Mouse (Mus musculus): ENCODE results near the gene Gm10271. TPM values are rescaled to one million over a fixed set of nuclear protein-coding genes. Genes with fewer than 3 reads are reported as not detected.

The Gm10271 gene
- polyA plus RNA-seq, 1 experiment from 2014 or later: not detected

DNA sequence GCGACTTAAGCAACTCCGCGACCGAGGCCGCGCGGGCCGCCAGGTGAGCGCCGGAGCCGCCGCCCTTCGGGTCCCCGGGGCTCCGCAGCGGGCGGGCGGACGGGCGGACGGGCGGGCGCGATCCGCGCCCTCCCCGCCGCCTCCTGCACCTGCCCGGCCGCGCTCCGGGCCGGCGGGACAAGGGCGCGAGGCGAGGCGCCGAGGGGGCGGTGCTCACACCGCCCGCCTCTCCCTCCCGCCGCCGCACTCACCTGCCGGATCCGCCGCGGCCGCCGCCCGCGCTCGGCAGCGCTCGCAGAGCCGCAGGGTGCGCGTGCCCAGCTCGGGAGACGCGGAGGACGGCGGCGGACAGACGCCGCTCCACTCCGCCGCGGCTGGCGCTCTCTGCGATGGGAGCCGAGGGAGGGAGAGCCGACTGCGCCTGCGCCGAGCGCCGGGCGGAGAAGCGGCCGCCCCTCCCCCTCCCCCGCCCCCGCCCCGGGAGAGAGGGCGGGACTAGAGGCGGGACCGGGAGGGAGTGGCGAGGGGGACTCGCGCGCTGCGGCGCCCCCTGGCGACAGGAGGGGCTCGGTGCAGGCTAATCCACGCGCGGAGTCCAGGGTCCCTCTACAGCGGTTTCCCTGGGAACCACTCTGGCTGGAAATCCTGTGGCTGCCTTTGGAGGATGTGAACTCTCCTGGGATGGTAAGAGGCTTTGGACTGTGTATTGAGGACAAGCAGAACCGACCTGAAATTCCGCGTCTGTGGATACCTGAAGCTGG is 22.2 kb downstream of the Gm10271 start, which contains the start of gene Rab3ip:
Rab3ip (minus strand) TSS at position 761 of the 761 bp plus-strand sequence.
- WGBS: under 1% methylated on average over 52 of the region's 103 CpGs
- Histone ChIP-seq H3K36me3 (ENCODE audit: insufficient read depth) (no peaks in the 10 kb centered on the region), H3K9ac (peak within 1 kb of the TSS; percentile 74), H3K4me2 (peak within 1 kb of the TSS; percentile 86), H3K9me3 (ENCODE audit: low read depth, low read length) (peaks cover 3% of the 10 kb centered on the region; the same call in 1 of the 2 replicates), H3K27me3 (ENCODE audit: insufficient read depth, low read length) (no peaks in the 10 kb centered on the region), H3K27ac (ENCODE audit: low read depth) (peak within 1 kb of the TSS; percentile 85), H3K4me1 (ENCODE audit: insufficient read depth) (no peaks in the 10 kb centered on the region), H3K4me3 (ENCODE audit: low read depth, low read length) (peak within 1 kb of the TSS; percentile 82)
- DNase-seq (peak; percentile 95), ATAC-seq (ENCODE audit: insufficient read depth) (peak; percentile 90)
- peak; percentile 86 for TF ChIP-seq CTCF (IDR thresholded peaks at IDR 0.05; ENCODE audit: low read depth)

DNA sequence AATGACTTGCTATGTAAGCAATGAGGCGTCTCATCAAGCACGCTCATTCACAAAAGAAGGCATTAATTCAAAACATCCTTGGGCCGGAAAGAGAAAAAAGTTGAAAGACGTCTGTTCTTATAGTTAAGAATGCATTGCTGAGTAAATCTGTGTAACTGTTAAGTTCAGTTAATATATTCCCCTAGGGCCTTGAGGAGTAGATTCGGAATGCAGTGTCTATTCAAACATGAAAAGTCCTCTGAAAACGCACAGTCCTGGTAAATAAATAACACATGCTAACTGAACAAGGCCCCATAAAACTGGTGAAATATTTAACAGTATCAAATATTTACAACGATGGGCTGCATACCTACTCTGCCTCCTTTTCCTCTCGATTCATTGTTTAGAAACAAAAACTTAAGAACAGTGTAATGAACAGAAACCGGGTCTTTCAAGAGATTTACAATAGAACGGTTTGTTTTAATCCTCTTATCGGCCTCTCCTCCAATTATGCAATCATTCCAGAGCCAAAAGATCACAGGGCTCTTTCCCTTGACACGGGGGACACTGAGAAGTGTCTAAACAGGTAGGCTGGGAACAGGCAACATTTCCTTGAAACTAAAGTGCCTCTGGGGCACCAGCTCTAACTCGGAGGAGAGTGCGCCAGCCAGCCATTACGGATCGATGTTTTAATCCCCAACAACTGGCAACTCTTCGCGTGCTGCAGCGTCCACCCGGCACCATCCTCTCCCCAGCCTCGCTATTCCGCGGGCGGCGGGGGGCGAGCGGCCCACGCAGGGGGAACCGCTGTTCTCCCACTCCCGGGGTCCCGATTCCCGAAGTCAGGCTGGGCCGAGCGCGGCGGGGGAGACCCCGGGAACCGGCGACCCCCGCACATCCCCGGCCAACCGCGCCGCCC is 23.0 kb downstream of the Gm10271 start:
- ATAC-seq (ENCODE audit: insufficient read depth) (peak; percentile 16), DNase-seq (peak; percentile 47)
- H3K36me3 ChIP-seq (ENCODE audit: insufficient read depth): no peaks in the 10 kb centered on the region
- no peaks in the 10 kb centered on the region for H3K4me1 ChIP-seq (ENCODE audit: insufficient read depth)
- no peaks in the 10 kb centered on the region for H3K27me3 ChIP-seq (ENCODE audit: insufficient read depth, low read length)
- TF ChIP-seq CTCF (IDR thresholded peaks at IDR 0.05; ENCODE audit: low read depth): no peak
- WGBS: 1% methylated on average over 44 of the region's 44 CpGs
- H3K4me2 ChIP-seq: peak overlapping the region; percentile 86
- H3K27ac ChIP-seq (ENCODE audit: low read depth): peak overlapping the region; percentile 85
- peaks cover 3% of the 10 kb centered on the region; the same call in 1 of the 2 replicates for H3K9me3 ChIP-seq (ENCODE audit: low read depth, low read length)
- peak overlapping the region; percentile 82 for H3K4me3 ChIP-seq (ENCODE audit: low read depth, low read length)
- H3K9ac ChIP-seq: peak overlapping the region; percentile 74

DNA sequence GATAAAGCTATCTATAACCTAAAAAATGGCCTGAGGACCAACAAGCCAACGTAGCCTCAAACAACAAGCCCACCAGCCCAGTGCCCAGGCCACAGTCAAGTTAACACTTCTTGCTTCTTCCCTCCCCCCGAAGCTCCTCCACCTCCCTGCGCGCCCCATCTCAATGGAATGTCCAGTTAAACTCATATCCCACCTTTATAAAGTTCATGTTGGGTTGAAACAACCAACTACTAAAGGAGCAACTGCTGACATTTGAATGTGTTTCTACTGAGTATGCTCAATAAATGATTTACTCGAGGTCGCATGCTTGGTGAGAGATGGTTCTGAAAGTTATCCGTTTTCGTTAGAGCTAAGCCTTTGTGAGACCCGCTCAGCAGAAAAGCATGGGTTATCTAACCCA is 24.0 kb downstream of the Gm10271 start:
- peak overlapping the region; percentile 86 for H3K4me2 ChIP-seq
- H3K9ac ChIP-seq: no peak overlapping the region
- TF ChIP-seq CTCF (IDR thresholded peaks at IDR 0.05; ENCODE audit: low read depth): no peak
- H3K4me1 ChIP-seq (ENCODE audit: insufficient read depth): no peaks in the 10 kb centered on the region
- ATAC-seq (ENCODE audit: insufficient read depth) (no peak), DNase-seq (no peak)
- no peaks in the 10 kb centered on the region for H3K36me3 ChIP-seq (ENCODE audit: insufficient read depth)
- no peaks in the 10 kb centered on the region for H3K27me3 ChIP-seq (ENCODE audit: insufficient read depth, low read length)
- peaks cover 3% of the 10 kb centered on the region; the same call in 1 of the 2 replicates for H3K9me3 ChIP-seq (ENCODE audit: low read depth, low read length)
- no peak overlapping the region for H3K27ac ChIP-seq (ENCODE audit: low read depth)
- H3K4me3 ChIP-seq (ENCODE audit: low read depth, low read length): peak overlapping the region; percentile 82; the same call in 1 of the 2 replicates
- 64% methylated on average over 9 of the region's 9 CpGs for WGBS

DNA sequence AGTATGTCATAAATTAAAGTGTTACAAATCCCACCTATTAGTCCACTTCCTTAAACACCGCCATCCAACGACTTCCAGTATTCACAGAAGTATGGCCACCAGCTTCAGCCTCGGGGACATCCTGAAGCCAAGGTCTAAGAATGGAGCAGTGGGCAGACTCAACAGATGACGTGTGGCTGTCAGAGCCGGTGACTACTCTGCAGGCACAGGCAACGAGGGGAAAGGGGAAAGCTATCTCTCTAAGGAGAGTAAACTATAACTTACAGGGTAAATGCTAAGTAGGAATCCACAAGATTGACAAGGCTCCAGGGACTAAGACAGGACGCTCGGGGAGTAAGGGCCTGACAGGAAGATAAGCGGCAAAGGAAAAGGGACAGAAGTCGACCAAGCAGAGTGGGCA is 27.5 kb downstream of the Gm10271 start:
- WGBS: 57% methylated on average over 10 of the region's 10 CpGs
- Histone ChIP-seq H3K4me3 (ENCODE audit: low read depth, low read length) (no peak overlapping the region), H3K9ac (no peak overlapping the region), H3K36me3 (ENCODE audit: insufficient read depth) (peaks cover 8% of the 10 kb centered on the region; the same call in 1 of the 2 replicates), H3K27ac (ENCODE audit: low read depth) (no peak overlapping the region), H3K27me3 (ENCODE audit: insufficient read depth, low read length) (no peaks in the 10 kb centered on the region), H3K9me3 (ENCODE audit: low read depth, low read length) (no peaks in the 10 kb centered on the region), H3K4me1 (ENCODE audit: insufficient read depth) (no peaks in the 10 kb centered on the region), H3K4me2 (no peak overlapping the region)
- no peak for DNase-seq
- no peak for TF ChIP-seq CTCF (IDR thresholded peaks at IDR 0.05; ENCODE audit: low read depth)
- no peak for ATAC-seq (ENCODE audit: insufficient read depth)

DNA sequence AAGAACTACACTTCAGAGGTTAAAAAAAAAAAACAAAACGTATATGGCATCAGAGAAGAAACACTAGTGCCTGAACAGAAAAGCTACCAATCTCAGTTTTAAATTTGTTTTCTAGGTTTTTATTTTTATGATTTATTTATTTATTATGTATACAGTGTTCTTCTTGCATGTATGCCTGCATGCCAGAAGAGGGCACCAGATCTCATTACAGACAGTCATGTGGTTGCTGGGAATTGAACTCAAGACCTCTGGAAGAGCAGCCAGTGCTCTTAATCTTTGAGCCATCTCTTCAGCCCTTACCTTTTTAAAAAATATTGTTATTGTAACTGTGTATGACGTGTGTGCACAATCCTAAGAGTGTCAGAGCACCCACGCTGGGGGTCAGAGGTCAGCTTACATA is 28.3 kb downstream of the Gm10271 start:
- H3K27me3 ChIP-seq (ENCODE audit: insufficient read depth, low read length): no peaks in the 10 kb centered on the region
- H3K4me1 ChIP-seq (ENCODE audit: insufficient read depth): no peaks in the 10 kb centered on the region
- ATAC-seq (ENCODE audit: insufficient read depth): no peak; the same call in 1 of the 2 replicates
- peaks cover 9% of the 10 kb centered on the region; the same call in 1 of the 2 replicates for H3K36me3 ChIP-seq (ENCODE audit: insufficient read depth)
- H3K4me2 ChIP-seq: no peak overlapping the region
- H3K27ac ChIP-seq (ENCODE audit: low read depth): no peak overlapping the region
- H3K4me3 ChIP-seq (ENCODE audit: low read depth, low read length): no peak overlapping the region
- no peaks in the 10 kb centered on the region for H3K9me3 ChIP-seq (ENCODE audit: low read depth, low read length)
- DNase-seq: no peak
- no peak overlapping the region for H3K9ac ChIP-seq
- TF ChIP-seq CTCF (IDR thresholded peaks at IDR 0.05; ENCODE audit: low read depth): peak; percentile 49
- 75% methylated on average over 3 of the region's 3 CpGs for WGBS

DNA sequence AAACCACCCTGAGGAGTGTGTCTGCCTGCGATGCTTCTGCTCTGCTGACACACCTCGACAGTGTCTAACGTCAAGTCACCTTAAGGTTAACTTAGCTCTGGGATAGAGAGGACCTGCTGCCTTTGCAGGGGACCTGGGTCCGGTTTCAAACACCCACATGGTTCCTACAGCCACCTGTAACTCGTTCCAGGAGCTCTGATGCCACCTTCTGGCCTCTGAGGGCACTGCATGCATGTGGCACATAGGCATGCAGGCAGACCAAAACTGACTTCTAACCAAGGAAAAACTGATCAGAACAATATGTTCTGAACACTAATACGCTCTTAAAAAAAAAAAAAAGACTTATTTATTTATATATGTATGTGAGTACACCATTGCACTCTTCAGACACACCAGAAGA is 29.4 kb downstream of the Gm10271 start:
- 88% methylated on average over 6 of the region's 6 CpGs for WGBS
- Histone ChIP-seq H3K9me3 (ENCODE audit: low read depth, low read length) (no peaks in the 10 kb centered on the region), H3K4me2 (no peak overlapping the region), H3K4me1 (ENCODE audit: insufficient read depth) (no peaks in the 10 kb centered on the region), H3K4me3 (ENCODE audit: low read depth, low read length) (no peak overlapping the region), H3K9ac (no peak overlapping the region), H3K27ac (ENCODE audit: low read depth) (no peak overlapping the region), H3K27me3 (ENCODE audit: insufficient read depth, low read length) (no peaks in the 10 kb centered on the region), H3K36me3 (ENCODE audit: insufficient read depth) (peaks cover 20% of the 10 kb centered on the region; the same call in 1 of the 2 replicates)
- DNase-seq (peak; percentile 37), ATAC-seq (ENCODE audit: insufficient read depth) (no peak)
- peak; percentile 41 for TF ChIP-seq CTCF (IDR thresholded peaks at IDR 0.05; ENCODE audit: low read depth)

DNA sequence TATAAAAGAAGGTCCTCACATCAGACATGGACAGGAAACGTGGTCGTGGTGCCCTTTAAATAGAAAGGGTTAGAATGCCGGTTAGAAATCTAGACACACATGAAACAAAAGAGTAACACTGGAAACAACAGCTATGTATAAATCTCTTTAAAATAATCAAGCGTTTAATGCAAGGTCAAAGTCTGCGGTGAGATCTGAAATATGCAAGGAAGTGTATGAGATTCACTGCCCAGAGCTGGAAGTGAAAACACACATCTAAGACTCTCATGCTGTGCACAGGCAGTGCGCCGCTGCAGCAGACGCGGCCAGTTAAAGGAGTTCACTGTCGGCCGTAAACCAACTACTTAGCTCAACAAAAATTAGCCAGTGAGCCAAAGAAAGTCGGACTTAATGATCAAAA is 37.4 kb downstream of the Gm10271 start:
- ATAC-seq (ENCODE audit: insufficient read depth): no peak
- Histone ChIP-seq H3K4me2 (no peak overlapping the region), H3K4me1 (ENCODE audit: insufficient read depth) (no peaks in the 10 kb centered on the region), H3K4me3 (ENCODE audit: low read depth, low read length) (no peak overlapping the region), H3K27me3 (ENCODE audit: insufficient read depth, low read length) (no peaks in the 10 kb centered on the region), H3K36me3 (ENCODE audit: insufficient read depth) (peaks cover 55% of the 10 kb centered on the region), H3K9ac (no peak overlapping the region), H3K9me3 (ENCODE audit: low read depth, low read length) (no peaks in the 10 kb centered on the region), H3K27ac (ENCODE audit: low read depth) (no peak overlapping the region)
- 81% methylated on average over 12 of the region's 12 CpGs for WGBS
- no peak for TF ChIP-seq CTCF (IDR thresholded peaks at IDR 0.05; ENCODE audit: low read depth)
- DNase-seq: no peak

Measured in lung, embryonic 14.5 days (tissue).